17 mouse cellular contexts compared by ENCODE assay signal in the genomic region with DNA sequence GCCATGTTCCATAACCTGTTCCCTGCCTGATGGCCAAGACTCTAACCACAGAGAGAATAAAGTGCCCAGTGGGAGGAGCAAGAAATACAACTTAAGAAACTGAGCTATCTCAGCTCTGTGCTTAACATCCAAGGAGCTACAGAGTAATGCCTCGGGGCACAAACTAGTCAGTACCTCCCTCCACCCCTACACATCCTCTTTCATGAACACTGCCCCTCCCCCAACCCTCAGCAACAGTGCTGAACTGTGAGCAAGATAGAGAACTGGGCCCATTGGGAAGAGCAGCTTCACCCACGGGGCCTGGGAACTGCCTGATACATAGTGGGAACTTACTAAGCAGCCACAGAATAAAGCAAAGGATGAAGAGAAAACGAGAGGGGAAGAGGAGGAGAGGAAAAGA.
A peak's percentile ranks its signal among the peaks of the same experiment; 100 is the strongest.
DNase-seq lines count a peak whose midpoint lies in the region; ATAC-seq and TF ChIP-seq lines count a peak whose summit lies in the region.
"Had no signal": no experiment of that assay in that cellular context is flagged by ENCODE, and none has a peak within 500 bp of the region (broad histone marks: within the 10 kb centered on the region; RNA-seq: fewer than 3 reads in every experiment).

No protein-coding gene starts in this region.

- no peak for TF ChIP-seq CTCF in CH12.LX (conservative IDR thresholded peaks at IDR 0.05 in 1 of 2, IDR thresholded peaks at IDR 0.05 in 1 of 2; ENCODE audit: low read depth in 2 of 2, low read length in 2 of 2)

- H3K9me3 ChIP-seq in CH12.LX (replicated peaks; ENCODE audit: low read length): no peaks in the 10 kb centered on the region
- no peaks in the 10 kb centered on the region for H3K9me3 ChIP-seq in kidney, embryonic 14.5 days (ENCODE audit: control insufficient read depth, low read length)
- H3K9me3 ChIP-seq: heart, embryonic 13.5 days; neural tube, embryonic 12.5 days had no signal

- TF ChIP-seq POLR2A in CH12.LX (IDR thresholded peaks at IDR 0.05; ENCODE audit: low read depth, low read length): no peak

- no peak overlapping the region for H3K9ac ChIP-seq in CH12.LX (ENCODE audit: insufficient read depth, low read depth)
- H3K9ac ChIP-seq in kidney, embryonic 14.5 days (ENCODE audit: low read depth, low read length): no peak overlapping the region
- H3K9ac ChIP-seq: heart, embryonic 13.5 days; hindbrain, embryonic 14.5 days; neural tube, embryonic 12.5 days had no signal

- no peaks in the 10 kb centered on the region for H3K27me3 ChIP-seq in CH12.LX (replicated peaks)
- no peaks in the 10 kb centered on the region for H3K27me3 ChIP-seq in kidney, embryonic 14.5 days (ENCODE audit: control insufficient read depth, insufficient read depth, low read length)
- H3K27me3 ChIP-seq: heart, embryonic 13.5 days; neural tube, embryonic 12.5 days had no signal

- TF ChIP-seq EP300 in CH12.LX (IDR thresholded peaks at IDR 0.05; ENCODE audit: low read length): no peak

- peak; percentile 18 for DNase-seq in lung, postnatal 10 days
- DNase-seq in lung, postnatal 4 days: no peak
- peak; percentile 6 for DNase-seq in CH12.LX (ENCODE audit: extremely low read depth)
- peak; percentile 24 for DNase-seq in NIH3T3 (ENCODE audit: low read depth)
- DNase-seq in mesoderm, embryonic 11.5 days (ENCODE audit: low read depth, low spot score): peak; percentile 32
- no peak for DNase-seq in neural tube, embryonic 10.5 days (ENCODE audit: extremely low spot score, low spot score)
- DNase-seq: adrenal gland, postnatal 36 days; cerebellum, adult 2 months; cerebellum, postnatal 36 days; gastrocnemius, adult 2 months; heart, postnatal 36 days; right cerebral cortex, postnatal 25 days had no signal

- H3K4me1 ChIP-seq in CH12.LX (ENCODE audit: control insufficient read depth in 1 of 2, insufficient read depth in 2 of 2): peaks cover 0 to 11% of the 10 kb centered on the region in 2 experiments; a peak in 2 of 4 replicates
- H3K4me1 ChIP-seq in kidney, embryonic 14.5 days (ENCODE audit: control insufficient read depth, insufficient read depth, low read length): no peaks in the 10 kb centered on the region
- H3K4me1 ChIP-seq: neural tube, embryonic 12.5 days had no signal

- no peak overlapping the region for H3K27ac ChIP-seq in CH12.LX (ENCODE audit: insufficient read depth, low read depth)
- H3K27ac ChIP-seq in kidney, embryonic 14.5 days (ENCODE audit: low read depth, low read length): no peak overlapping the region
- H3K27ac ChIP-seq: gastrocnemius, adult 2 months; heart, embryonic 13.5 days; hindbrain, embryonic 14.5 days; neural tube, embryonic 12.5 days had no signal

- H3K4me2 ChIP-seq in CH12.LX (ENCODE audit: insufficient read depth, low read depth, poor library complexity, severe bottlenecking): no peak overlapping the region
- no peak overlapping the region for H3K4me2 ChIP-seq in kidney, embryonic 14.5 days (replicated peaks; ENCODE audit: low read depth, low read length)
- H3K4me2 ChIP-seq: heart, embryonic 13.5 days; hindbrain, embryonic 14.5 days; liver, embryonic 11.5 days; neural tube, embryonic 12.5 days had no signal

- H3K4me3 ChIP-seq in CH12.LX (replicated peaks in 1 of 3; ENCODE audit: low read depth in 2 of 3, low read length in 2 of 3, poor library complexity in 1 of 3): no peak overlapping the region
- no peak overlapping the region for H3K4me3 ChIP-seq in kidney, embryonic 14.5 days (ENCODE audit: low read length)
- H3K4me3 ChIP-seq: gastrocnemius, adult 2 months; heart, embryonic 13.5 days; neural tube, embryonic 12.5 days had no signal

- H3K79me2 ChIP-seq in CH12.LX (replicated peaks; ENCODE audit: control insufficient read depth, extremely low read depth, insufficient read depth, poor library complexity, severe bottlenecking): no peaks in the 10 kb centered on the region

- H3K36me3 ChIP-seq in CH12.LX (replicated peaks in 1 of 2; ENCODE audit: control insufficient read depth in 1 of 2, insufficient read depth in 1 of 2, low read length in 1 of 2): no peaks in the 10 kb centered on the region
- no peaks in the 10 kb centered on the region for H3K36me3 ChIP-seq in kidney, embryonic 14.5 days (ENCODE audit: control insufficient read depth, insufficient read depth, low read length)
- H3K36me3 ChIP-seq: heart, embryonic 13.5 days; neural tube, embryonic 12.5 days had no signal

- no peak for ATAC-seq in kidney, embryonic 14.5 days (ENCODE audit: low FRiP score, low TSS enrichment)

- 46% methylated on average over 3 of the region's 3 CpGs for WGBS in kidney, embryonic 14.5 days

- in situ Hi-C loops in CH12.LX (cut with MboI; ENCODE audit: low pct_ligation_motif_present, low pct_unique_long_range_greater_than_20kb, low sequenced_read_pairs): loop anchor here (25.0 kb wide), 2 partner anchors 314 to 514 kb away; no protein-coding TSS in a partner anchor

- dilution Hi-C loops in CH12.LX (cut with MboI; ENCODE audit: extremely low pct_ligation_motif_present, extremely low pct_unique_long_range_greater_than_20kb, low sequenced_read_pairs): no loop called here

- TF ChIP-seq RAD21 in CH12.LX (IDR thresholded peaks at IDR 0.05; ENCODE audit: low read depth, low read length): no peak

TF ChIP-seq in CH12.LX, 34 proteins besides CTCF, POLR2A, EP300 and RAD21:
- TF ChIP-seq ZMIZ1 (IDR thresholded peaks at IDR 0.05; ENCODE audit: low read depth, low read length) (no peak), MAFK (IDR thresholded peaks at IDR 0.05; ENCODE audit: insufficient replicate concordance, low read length) (no peak), UBTF (IDR thresholded peaks at IDR 0.05; ENCODE audit: low read depth, low read length) (no peak), TCF12 (IDR thresholded peaks at IDR 0.05; ENCODE audit: low read depth, low read length) (no peak), PAX5 (IDR thresholded peaks at IDR 0.05; ENCODE audit: low read length) (no peak), JUN (IDR thresholded peaks at IDR 0.05; ENCODE audit: insufficient read depth, low read depth, low read length) (no peak), MXI1 (IDR thresholded peaks at IDR 0.05; ENCODE audit: low read depth, low read length) (no peak), CHD2 (IDR thresholded peaks at IDR 0.05; ENCODE audit: low read length) (no peak), E2F4 (IDR thresholded peaks at IDR 0.05; ENCODE audit: insufficient replicate concordance, low read depth, low read length) (no peak), HCFC1 (IDR thresholded peaks at IDR 0.05; ENCODE audit: low read depth, low read length) (no peak), ZNF384 (IDR thresholded peaks at IDR 0.05; ENCODE audit: low read depth, low read length) (no peak), BHLHE40 (IDR thresholded peaks at IDR 0.05; ENCODE audit: low read depth, low read length) (no peak), USF2 (conservative IDR thresholded peaks at IDR 0.05; ENCODE audit: low read depth, low read length) (no peak)

Comparison
In these comparisons a context has a peak if more than half of its experiments do, and no peak if none do; other contexts are left out.
1. DNase-seq: peak in lung, postnatal 10 days (single experiment), CH12.LX (single experiment), NIH3T3 (single experiment) and mesoderm, embryonic 11.5 days (single experiment); none in lung, postnatal 4 days (0 of 2) and neural tube, embryonic 10.5 days (single experiment).